Mouse (Mus musculus) forebrain, embryonic 11.5 days (tissue): Measurements from ENCODE around the gene Pi16. TPM values are rescaled to one million over a fixed set of nuclear protein-coding genes. Genes with fewer than 3 reads are reported as not detected.
"Not testable (repeated sequence)": the region's sequence is repeated elsewhere in the genome, so short reads cannot be mapped to it uniquely, and the experiment has no call there.

Source experiments
- ATAC-seq: fragments of 200-750 bp; cut with Nextera tagmentation; replicated peaks from 2 replicates; pipeline ENCODE4 v1.8.0; 2017; ENCODE audit warnings: moderate TSS enrichment; ENCODE audit not compliant: low FRiP score
- DNase-seq: peaks from one replicate; pipeline ENCODE4 v3.0.0-alpha.2; 2017; ENCODE audit warnings: low spot score
- H3K27ac ChIP-seq: fragments of 300-500 bp; sonication (generic); 2 replicates; pipeline ENCODE4 v1.5.1; 2014; ENCODE audit warnings: low read depth, low read length
- H3K27me3 ChIP-seq: fragments of 300-500 bp; sonication (generic); 2 replicates; pipeline ENCODE4 v1.6.1; 2014; ENCODE audit warnings: mild to moderate bottlenecking, low read length, mixed read lengths; ENCODE audit not compliant: control insufficient read depth, insufficient read depth
- H3K36me3 ChIP-seq: fragments of 300-500 bp; sonication (generic); 2 replicates; pipeline ENCODE4 v1.6.1; 2014; ENCODE audit warnings: mild to moderate bottlenecking, low read length, moderate library complexity, mixed read lengths; ENCODE audit not compliant: control insufficient read depth, insufficient read depth
- H3K4me1 ChIP-seq: fragments of 300-500 bp; sonication (generic); replicated peaks from 2 replicates; pipeline ENCODE4 v1.6.1; 2014; ENCODE audit warnings: low read length, mixed read lengths; ENCODE audit not compliant: control insufficient read depth, insufficient read depth
- H3K4me2 ChIP-seq: fragments of 300-500 bp; sonication (generic); 2 replicates; pipeline ENCODE4 v1.6.1; 2014; ENCODE audit warnings: low read depth, mild to moderate bottlenecking, low read length, moderate library complexity, mixed read lengths; ENCODE audit not compliant: severe bottlenecking
- H3K4me3 ChIP-seq: fragments of 300-500 bp; sonication (generic); 2 replicates; pipeline ENCODE4 v1.5.1; 2014; ENCODE audit warnings: low read depth, low read length
- H3K9ac ChIP-seq: fragments of 300-500 bp; sonication (generic); 2 replicates; pipeline ENCODE4 v1.6.1; 2014; ENCODE audit warnings: low read length
- H3K9me3 ChIP-seq: fragments of 300-500 bp; sonication (generic); 2 replicates; pipeline ENCODE4 v1.6.1; 2016; ENCODE audit warnings: low read length, mixed read lengths; ENCODE audit not compliant: control insufficient read depth
- WGBS: fragments of 180-500 bp; shearing (Covaris S2); extraction: QIAGEN DNeasy Blood & Tissue Kit; methylation state at CpG from one replicate; pipeline ENCODE4 v1.1.7; 2014; 5-methylcytosine and 5-hydroxymethylcytosine counted together
- polyA plus RNA-seq: library from polyadenylated mRNA; unstranded; fragments of >200 nt; fragmentation: Nextera tagmentation; extraction: Ambion mirVana; gene quantifications from 2 replicates; pipeline ENCODE4 v1.2.1, GENCODE M21; 2014

Gene Pi16
- polyA plus RNA-seq, 1 experiment from 2014 or later, result 0.59 TPM

DNA sequence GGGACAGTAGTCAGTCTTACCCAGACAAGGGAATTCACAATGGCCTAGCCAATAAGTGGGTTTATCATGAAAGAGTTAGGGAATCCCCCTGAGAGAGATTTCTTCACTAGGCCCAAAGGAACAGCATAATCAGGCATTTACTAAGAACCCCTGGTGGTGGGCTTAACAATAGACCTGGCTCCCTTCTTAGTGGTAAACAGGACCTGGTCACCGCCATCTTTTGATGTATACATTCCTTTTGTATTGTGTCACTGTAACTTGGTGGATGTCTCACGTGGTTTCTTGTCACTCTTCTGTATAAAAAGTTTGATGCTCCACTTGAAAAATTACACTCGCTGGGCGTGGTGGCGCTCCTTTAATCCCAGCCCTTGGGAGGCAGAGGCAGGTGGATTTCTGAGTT, 33.6 kb downstream of the Pi16 start:
- 66% methylated on average over 5 of the region's 5 CpGs for WGBS
- H3K4me2 ChIP-seq, H3K27ac ChIP-seq, H3K9me3 ChIP-seq, H3K27me3 ChIP-seq, H3K9ac ChIP-seq, H3K4me3 ChIP-seq, DNase-seq, ATAC-seq, H3K36me3 ChIP-seq: not testable (repeated sequence)
- H3K4me1 ChIP-seq, result peaks cover 20% of the 10 kb centered on the region

DNA sequence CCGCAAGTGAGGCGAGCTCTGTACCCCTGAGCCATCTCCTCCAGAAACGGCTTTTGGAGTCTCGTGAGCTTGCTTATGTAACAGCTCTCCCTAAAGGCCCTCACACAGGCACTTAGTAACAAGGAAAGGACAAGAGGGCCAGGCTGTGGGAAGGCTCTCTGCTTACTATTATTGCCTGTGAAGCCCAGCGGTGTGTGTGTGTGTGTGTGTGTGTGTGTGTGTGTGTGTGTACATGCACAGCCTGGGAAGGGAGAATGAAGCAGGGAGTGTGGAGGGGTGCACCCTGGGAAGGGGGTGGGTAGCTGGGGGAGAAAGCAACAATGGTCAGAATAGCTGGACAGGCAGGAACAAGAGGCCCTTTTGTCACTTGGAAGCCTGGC, 38.0 kb downstream of the Pi16 start:
- Histone ChIP-seq H3K9me3 (no peaks in the 10 kb centered on the region), H3K4me2 (peak overlapping the region; percentile 51), H3K9ac (peak overlapping the region; percentile 66), H3K36me3 (no peaks in the 10 kb centered on the region), H3K4me3 (peak overlapping the region; percentile 0; the same call in 1 of the 2 replicates), H3K27me3 (no peaks in the 10 kb centered on the region), H3K27ac (peak overlapping the region; percentile 99), H3K4me1 (peaks cover 21% of the 10 kb centered on the region)
- DNase-seq, result peak; percentile 85
- 19% methylated on average over 5 of the region's 5 CpGs for WGBS
- ATAC-seq, result peak; percentile 70

DNA sequence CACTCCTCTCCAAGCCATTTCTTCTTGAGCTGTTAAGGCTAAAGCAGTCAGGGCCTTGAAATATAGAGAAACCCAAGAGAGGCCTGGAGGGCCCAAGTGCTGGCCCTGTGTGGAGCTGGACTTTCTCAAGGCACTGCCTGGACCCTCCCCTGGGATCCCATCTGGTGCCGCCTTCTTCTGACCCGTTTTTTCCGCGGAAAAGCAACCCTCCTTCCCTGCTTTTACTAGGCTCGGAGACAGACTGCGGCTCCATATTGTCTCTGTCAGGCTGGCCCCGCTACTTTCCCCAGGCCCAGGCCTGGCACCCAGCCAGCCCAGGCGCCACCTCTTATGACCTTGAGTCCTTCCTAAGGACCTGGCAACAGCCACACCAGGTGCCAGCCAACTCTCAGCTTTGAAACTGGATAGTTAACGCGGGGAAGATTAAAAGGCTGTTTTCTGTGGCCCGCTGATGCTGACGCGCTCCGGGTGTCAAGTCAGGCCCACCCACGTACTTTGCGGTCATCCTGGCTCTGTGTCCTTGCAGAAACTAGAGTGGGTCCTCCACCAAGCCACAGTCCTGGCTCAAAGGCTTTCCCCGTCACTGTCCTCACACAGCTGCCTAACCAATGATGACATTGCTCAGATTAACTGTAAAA, 38.5 kb downstream of the Pi16 start:
- Histone ChIP-seq H3K9ac (peak overlapping the region; percentile 66), H3K36me3 (no peaks in the 10 kb centered on the region), H3K27ac (peak overlapping the region; percentile 99), H3K27me3 (no peaks in the 10 kb centered on the region), H3K4me1 (peaks cover 21% of the 10 kb centered on the region), H3K4me2 (peak overlapping the region; percentile 51), H3K9me3 (no peaks in the 10 kb centered on the region), H3K4me3 (peak overlapping the region; percentile 26)
- ATAC-seq (peak; percentile 59), DNase-seq (peak; percentile 77)
- WGBS, result 18% methylated on average over 17 of the region's 17 CpGs

DNA sequence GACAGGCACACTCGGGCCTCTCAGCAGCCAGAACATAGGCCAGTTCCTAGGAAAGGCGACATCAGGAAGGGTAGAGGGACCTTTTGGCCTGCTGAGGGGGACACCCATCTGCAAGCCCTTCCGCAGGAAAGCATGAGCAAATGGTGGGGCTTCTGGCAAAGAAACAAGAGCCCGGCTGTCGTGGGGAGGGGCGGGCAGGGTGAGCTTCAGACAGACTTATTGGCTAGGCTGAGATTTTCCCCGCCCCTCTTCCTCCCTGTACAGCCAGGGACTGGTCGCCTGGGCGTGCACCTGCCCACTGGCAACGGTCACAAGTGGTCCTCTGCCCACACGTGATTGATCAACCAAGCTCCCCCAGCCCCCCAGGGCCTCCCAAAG, 39.0 kb downstream of the Pi16 start:
- H3K27me3 ChIP-seq, result no peaks in the 10 kb centered on the region
- WGBS, result under 1% methylated on average over 11 of the region's 11 CpGs
- peak overlapping the region; percentile 51 for H3K4me2 ChIP-seq
- H3K4me3 ChIP-seq, result peak overlapping the region; percentile 26
- ATAC-seq, result peak; percentile 95
- no peaks in the 10 kb centered on the region for H3K36me3 ChIP-seq
- peaks cover 21% of the 10 kb centered on the region for H3K4me1 ChIP-seq
- peak; percentile 94 for DNase-seq
- H3K27ac ChIP-seq, result peak overlapping the region; percentile 99
- H3K9ac ChIP-seq, result peak overlapping the region; percentile 66
- no peaks in the 10 kb centered on the region for H3K9me3 ChIP-seq

DNA sequence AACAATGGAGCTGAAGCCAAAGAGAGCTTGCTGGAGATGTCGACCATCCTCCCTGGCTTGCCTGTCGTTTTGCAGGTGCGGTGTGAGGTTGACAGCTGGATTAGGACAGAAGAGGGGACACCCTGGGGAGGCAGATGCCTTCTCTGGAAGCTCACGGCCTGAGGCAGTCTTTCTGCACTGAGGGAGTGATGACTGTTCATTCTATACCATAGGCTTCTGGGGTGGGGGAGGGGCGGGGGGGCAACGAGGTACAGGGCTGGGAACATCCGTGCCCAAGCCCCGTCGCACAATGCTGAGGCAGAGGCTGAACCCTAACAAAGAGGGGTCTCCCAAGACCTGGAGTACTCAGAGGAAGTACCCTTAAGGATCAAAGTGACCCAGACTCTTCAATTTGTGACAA, 39.4 kb downstream of the Pi16 start:
- Histone ChIP-seq H3K4me1 (peaks cover 21% of the 10 kb centered on the region), H3K36me3 (no peaks in the 10 kb centered on the region), H3K4me3 (peak overlapping the region; percentile 26), H3K9me3 (no peaks in the 10 kb centered on the region), H3K27me3 (no peaks in the 10 kb centered on the region), H3K4me2 (peak overlapping the region; percentile 51), H3K9ac (peak overlapping the region; percentile 66), H3K27ac (peak overlapping the region; percentile 99)
- WGBS, result 10% methylated on average over 9 of the region's 9 CpGs
- no peak for DNase-seq
- peak; percentile 49 for ATAC-seq

DNA sequence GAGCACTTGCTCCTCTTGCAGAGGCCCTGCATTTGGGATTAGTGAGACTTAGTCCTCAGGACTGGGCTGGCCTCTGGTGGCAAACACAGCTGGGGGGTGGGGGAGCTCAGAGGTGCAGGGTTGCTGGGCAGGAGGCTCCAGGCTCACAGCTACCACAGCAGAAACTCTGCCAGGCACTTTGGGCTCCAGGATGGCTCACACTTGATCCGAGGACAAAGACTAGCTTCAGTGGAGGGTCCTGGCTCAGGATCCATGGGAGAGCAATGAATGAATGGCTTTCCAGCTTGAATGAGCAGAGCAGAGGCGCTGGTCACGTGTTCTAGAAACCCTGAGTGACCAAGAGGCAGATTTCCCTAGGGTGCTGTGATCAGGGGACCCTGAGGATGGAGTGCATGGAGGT, 41.4 kb downstream of the Pi16 start:
- Histone ChIP-seq H3K9me3 (no peaks in the 10 kb centered on the region), H3K36me3 (no peaks in the 10 kb centered on the region), H3K4me3 (no peak overlapping the region), H3K27me3 (no peaks in the 10 kb centered on the region), H3K4me1 (peaks cover 21% of the 10 kb centered on the region), H3K4me2 (no peak overlapping the region), H3K27ac (no peak overlapping the region), H3K9ac (no peak overlapping the region)
- WGBS, result 45% methylated on average over 3 of the region's 3 CpGs
- DNase-seq, result no peak
- no peak for ATAC-seq

DNA sequence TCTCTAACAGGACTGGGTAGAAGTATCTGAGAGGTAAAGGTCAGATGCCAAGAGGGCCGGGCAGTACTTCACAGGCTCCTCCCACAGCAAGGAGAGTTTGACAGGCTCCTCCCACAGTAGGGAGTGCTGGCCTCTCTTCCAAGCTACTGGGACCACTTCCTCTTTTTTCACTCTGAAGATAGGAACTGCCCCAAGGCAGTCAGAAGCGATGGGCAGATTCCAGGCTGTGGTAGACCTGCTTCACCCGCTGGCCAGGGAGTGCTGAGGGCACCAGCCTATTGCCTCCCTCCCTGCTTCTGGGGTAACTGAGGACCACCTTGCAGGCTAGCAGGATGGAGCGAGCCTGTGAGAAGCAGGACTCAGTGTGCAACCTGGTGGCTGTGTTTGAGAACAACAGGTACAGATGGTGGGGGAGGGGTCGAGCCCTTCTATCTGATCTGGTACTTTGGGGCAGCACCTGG, 43.3 kb downstream of the Pi16 start, which contains the start of gene Fgd2:
TSS of gene Fgd2 (plus strand) at position 154 of the 461 bp plus-strand sequence.
- ATAC-seq, result no peak
- no peak for DNase-seq
- Histone ChIP-seq H3K4me3 (no peak within 1 kb of the TSS), H3K9ac (no peak within 1 kb of the TSS), H3K36me3 (no peaks in the 10 kb centered on the region), H3K27me3 (no peaks in the 10 kb centered on the region), H3K9me3 (no peaks in the 10 kb centered on the region), H3K4me1 (peaks cover 10% of the 10 kb centered on the region), H3K27ac (no peak within 1 kb of the TSS), H3K4me2 (no peak within 1 kb of the TSS)
- 23% methylated on average over 5 of the region's 5 CpGs for WGBS

DNA sequence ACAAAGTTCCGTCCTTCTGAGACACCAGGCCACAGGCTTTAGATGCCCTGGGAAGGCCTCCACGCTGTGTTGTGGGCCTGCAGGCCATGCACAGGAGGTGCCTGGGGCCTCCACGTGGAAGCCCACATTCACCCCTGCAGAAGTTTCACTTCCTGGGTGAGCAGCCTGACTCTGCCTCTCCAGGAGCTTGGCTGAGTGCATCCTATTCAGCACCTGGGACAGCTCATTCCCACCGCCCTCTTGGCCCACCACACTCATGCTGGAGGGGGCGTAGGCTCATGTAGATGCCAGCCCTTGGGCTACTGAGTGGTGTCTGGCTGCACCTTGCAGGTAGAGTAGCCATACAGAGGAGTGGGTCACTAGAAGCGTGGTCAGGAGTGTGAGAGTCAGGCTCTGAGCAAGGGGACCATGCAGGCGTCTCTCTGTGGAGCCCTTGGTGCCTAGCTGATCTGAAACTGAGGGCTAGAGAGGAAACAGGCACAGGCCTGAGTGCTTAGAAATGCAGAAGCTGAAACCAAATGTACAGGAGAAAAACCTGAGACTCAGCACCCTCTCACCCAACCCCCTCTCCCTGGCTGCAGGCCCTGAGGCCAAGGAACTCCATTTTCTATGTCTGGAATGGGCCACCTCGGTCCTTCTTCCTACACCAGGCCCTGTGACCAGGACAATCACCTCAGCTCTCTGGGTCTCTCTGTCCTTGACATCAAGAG, 44.7 kb downstream of the Pi16 start:
- Histone ChIP-seq H3K9ac (no peak overlapping the region), H3K4me3 (no peak overlapping the region), H3K27me3 (no peaks in the 10 kb centered on the region), H3K27ac (no peak overlapping the region), H3K4me2 (no peak overlapping the region), H3K4me1 (no peaks in the 10 kb centered on the region; the same call in 1 of the 2 replicates), H3K36me3 (no peaks in the 10 kb centered on the region), H3K9me3 (no peaks in the 10 kb centered on the region)
- DNase-seq, result no peak
- no peak for ATAC-seq
- 62% methylated on average over 8 of the region's 8 CpGs for WGBS
